Mouse (Mus musculus) ES-E14 (cell line): Measurements from ENCODE around the gene Ccdc148.

Source experiments
- HCFC1 ChIP-seq: IDR thresholded peaks from 2 replicates; pipeline ENCODE4 v1.6.1; 2012; ENCODE audit warnings: low read length, inconsistent platforms, borderline replicate concordance; ENCODE audit not compliant: insufficient read depth
- MAFK ChIP-seq: IDR thresholded peaks from 2 replicates; pipeline ENCODE4 v1.6.1; 2014; ENCODE audit warnings: mild to moderate bottlenecking, low read depth, low read length, inconsistent platforms; ENCODE audit not compliant: insufficient read depth
- ZNF384 ChIP-seq: IDR thresholded peaks from 2 replicates; pipeline ENCODE4 v1.6.1; 2012; ENCODE audit warnings: low read depth, low read length, inconsistent platforms

DNA sequence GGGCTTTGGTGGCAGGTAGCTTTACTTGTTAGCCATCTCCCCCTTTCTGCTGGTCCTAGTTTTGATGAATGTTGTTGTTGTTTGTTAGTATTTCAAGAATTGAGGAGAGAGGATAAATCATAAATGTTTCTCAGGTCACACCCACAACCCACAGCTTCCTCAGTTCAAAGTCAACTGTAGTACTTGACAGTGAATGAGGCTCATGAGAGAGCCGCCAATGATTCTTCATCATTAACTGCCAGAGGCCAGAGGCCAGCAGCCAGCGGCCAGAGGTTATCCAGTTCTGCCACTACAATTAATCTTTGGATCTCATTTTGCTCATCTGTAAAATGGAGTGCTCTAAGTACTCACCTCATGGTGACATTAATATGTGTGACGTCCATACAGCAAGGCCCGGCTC, 6.5 kb upstream of the Ccdc148 start:
- TF ChIP-seq MAFK (no peak), ZNF384 (no peak), HCFC1 (no peak)
